Mouse (Mus musculus) right cerebral cortex, postnatal 10 days (tissue): ENCODE measurements around the gene Cers5.
"Not testable (repeated sequence)": the region's sequence is repeated elsewhere in the genome, so short reads cannot be mapped to it uniquely, and the experiment has no call there.

ENCODE experiments used
- DNase-seq, 2 experiments: peaks; one replicate each; pipeline ENCODE4 v3.0.0; 2021; ENCODE audit warnings: low spot score in 2 of 2

Cers5 gene

DNA sequence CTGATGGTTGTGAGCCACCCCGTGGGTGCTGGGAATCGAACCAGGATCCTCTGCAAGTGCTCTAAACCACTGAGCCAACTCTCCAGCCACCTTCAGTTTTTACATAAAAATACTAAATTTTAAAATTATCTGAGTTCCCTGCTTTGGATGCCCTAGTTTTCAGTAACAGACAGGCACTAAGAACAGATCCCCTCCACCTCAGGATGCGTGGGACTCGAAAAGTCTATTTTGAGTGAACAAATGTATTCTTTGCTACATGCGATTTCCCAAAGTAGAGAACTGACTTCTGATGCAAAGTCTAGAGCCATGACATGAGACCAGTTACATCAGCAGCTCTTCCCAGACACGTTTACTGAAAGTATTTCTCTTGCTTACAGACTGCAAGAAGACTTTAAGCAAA lies 17.8 kb upstream of the Cers5 start:
- peak in 1 of 2 experiments; percentile 59 for DNase-seq

DNA sequence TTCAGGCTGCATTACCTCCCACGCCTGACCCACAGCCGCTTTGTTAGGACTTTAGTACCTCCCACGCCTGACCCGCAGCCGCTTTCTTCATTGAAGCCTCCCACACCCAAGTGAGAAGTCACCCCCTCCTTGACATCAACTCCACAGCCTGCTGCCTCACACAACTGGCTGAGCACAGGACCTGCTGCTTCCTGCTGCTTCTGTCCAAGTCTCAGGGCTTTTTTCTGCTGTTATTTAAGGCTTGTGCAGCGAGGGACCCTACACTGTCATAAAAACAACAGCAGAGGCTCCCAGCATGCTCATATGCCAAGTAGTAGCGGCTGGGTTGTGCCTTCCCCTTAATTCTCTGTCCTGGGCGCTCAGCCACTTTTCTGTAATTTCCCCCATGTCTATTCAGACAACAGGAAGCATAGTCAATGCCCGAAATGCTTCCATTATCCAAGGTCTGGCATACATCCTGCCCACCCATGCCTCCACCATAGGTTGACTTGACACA lies 15.0 kb upstream of the Cers5 start:
- peak; percentile 55 to 60 for DNase-seq

DNA sequence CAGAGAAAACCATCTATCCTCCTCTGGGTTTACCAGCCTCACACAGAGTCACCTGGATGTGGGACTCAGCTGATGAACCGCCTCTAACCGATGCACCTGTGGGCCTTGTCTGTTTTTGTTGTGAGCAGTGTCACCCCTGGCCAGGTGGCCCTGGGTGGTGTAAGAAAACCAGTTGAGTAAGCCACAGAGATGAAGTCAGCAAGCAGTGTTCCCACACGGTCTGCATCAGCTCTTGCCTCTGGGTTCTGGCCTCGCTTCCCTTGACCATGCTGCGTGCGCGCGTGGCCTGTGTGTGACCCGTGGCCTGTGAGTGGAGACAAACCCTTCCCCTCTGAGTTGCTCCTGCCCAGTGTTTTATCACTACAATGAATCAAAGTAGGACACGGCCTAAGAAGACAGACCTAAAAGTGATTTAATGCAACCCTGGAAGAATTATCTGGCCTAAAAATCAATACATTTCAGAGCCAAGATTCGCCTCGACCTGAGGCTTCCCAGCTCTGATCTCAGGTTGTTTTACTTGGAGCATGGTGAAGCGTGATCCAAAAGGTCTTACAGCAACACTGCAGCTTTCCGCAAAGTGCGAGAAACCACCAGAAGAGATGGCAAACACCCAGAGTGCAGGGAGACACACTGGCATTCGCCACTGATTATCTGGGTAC lies 6.1 kb upstream of the Cers5 start:
- no peak for DNase-seq

DNA sequence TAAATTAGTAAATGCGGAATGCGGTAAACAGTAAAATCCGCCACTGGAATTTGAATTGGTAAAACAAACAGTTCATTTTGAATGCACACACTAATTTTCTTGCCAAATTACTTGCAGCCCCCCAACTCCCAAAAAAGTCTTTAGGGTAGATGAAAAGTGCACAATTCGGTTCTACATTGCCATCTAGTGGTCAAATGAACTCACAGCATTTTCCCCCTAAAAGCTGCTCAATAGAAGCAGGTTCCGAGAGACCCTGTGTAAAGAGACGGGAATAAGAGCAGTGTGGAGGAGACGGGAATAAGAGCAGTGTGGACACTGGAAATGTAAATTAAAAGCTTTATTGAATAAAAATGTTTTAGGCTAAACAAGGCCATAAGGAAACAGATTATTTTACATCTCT lies 5.5 kb upstream of the Cers5 start:
- peak in 1 of 2 experiments; percentile 50 for DNase-seq

DNA sequence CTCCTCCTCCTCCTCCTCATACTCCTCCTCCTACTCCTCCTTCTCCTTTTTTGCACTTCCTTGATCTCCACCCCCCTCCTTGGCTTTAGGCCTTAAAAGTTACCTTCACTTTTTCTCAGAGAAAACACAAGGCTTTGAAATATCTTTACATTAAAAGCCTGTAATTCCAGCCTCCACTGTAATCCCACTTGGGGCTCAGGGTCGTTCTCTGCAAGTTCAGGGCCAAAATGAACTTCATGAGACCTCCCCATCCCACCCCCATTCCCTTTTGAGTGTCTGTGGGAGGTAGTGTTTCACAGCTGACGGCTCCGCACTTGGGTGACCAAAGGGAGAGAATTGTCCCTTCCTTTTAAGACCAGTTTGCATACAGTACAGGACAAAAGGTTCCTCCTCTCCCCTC lies 240 bp upstream of the Cers5 start:
- no peak for DNase-seq

DNA sequence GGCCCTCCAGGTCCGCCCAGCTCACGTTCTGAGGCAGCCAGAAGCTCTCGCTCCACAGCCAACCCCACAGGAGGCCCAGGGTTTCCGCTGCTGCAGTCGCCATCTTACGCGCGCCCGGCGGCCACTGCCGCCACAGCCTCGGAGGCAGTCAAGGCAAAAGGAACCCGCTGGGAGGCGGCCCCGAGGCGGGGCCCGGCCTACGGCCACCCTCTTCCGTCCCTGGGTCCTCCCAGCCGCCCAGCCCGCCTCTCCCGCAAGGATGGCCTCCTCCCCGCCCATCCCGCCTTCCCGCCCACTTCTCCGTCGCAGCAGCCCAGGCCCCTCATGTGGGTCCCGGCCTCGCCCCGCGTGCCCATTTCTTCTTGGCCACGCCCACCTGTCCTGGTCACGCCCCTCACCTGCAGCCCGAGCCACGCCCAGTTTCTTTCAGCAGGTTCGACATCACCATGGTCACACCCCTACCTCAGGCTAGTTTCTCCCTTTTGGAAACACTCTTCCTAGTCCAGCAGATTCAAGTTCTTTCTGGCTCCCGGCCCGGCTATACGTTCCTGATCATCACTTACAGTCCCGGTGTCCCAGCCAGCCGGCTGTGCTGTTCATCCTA lies 306 bp downstream of the Cers5 start:
- peak; percentile 90 to 91 for DNase-seq

DNA sequence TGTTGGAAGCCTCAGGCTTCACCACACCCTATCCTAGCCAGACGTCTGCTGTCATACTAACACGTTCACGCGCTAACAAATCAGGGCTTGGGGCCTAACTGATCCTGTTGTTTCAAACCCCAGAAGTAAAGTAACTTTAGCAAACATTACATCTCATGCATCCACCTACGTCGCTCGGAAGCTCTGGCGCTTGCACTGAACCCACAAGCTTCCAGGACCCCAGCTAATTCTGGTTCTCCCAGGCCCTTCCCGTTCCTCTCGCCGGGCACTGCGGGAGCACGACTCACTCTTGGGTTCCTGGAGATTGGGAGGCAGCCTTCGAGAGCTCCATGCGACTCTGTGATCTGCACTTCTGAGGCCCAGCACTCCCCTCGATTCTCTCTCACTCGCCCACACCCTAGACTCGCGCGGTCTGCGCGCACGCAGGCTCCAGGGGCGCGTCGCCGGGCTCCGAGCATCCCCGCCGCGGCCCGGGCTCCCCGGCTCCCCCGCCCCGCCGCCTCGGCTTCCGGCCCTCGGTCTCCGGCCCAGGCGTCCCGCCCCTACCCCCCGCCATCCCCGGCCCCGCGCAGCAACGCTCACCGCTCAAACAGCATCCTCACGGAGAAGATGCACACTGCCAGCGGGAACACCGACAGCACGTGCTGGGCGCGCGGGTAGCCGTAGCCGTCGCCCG lies 946 bp downstream of the Cers5 start:
- DNase-seq = peak; percentile 47 to 48

DNA sequence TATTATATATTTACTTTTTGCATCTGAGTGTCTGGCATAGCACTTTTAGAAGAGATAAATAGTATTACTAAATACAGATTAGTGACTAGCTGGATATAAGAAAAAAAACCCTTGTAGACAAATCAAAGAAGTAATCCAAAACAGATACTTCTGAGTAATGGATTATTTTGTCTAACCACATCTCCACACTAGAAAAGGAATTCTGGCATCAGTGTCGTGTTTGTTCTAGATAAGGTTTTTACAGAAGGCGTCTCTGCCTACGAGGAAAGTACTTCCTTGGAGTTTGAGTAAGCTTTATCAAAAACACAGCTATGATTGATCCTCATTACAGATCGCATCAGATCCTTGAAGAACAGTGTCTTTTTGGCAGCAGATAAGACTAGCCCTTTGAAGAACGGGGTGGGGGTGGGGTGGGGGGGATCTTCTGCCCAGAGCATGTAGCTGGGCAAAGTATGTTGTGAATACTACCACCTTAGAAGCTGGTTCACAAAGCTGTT lies 1.6 kb downstream of the Cers5 start:
- DNase-seq = no peak

DNA sequence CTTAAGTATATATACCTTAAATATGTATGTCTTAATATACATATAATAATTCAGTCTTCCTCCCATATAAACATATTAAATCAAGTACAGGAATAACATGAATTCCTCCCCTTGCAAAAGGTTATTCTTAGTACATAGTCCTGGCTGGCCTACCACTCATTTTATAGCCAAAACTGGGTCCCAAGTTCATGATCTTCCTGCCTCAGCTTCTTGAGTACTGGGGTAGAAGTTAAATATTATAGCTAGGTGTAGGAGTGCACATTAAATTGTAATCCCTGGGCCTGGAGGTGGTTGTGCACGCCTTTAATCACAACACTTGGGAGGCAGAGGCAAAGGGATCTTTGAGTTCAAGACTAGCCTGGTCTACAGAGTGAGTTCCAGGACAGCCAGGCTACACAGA lies 3.9 kb downstream of the Cers5 start:
- no peak for DNase-seq

DNA sequence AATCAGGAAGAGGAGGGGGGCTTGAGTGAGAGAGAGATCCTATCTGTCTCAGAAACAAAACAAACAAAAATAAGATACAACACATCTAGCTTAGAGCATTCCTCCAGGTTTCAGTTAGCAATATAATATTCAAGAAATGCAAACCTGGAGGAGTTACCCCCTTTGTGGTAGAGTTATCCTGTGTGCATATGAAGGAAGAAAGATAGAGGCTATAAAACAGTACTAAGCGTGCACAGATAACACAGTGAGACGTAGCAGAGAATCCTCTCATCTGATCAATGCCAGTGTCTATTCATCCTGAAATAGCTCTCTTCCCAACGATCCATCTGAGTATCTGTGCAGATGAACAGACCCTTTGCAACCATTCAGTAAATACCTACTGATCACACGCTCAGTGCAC lies 5.2 kb downstream of the Cers5 start:
- DNase-seq = no peak

DNA sequence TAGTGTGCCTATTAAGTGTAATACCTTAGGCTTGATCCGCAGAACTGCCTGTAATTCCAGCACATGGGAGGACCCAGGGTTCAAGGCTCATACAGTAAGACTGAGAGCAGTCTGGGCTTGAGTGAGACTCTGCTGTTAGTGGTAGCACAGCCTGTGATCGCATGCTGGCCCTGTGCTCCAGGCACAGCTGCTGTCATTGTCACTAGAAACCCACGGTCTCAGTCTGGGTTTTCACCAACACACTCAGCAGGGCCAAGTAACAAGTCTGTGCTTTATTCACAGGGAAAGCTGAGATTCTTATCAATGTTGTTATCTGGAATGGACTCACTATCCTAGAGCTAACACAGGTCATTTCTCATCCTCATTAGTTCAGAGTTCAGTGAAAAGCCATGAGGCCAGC lies 18.5 kb downstream of the Cers5 start:
- no peak for DNase-seq

DNA sequence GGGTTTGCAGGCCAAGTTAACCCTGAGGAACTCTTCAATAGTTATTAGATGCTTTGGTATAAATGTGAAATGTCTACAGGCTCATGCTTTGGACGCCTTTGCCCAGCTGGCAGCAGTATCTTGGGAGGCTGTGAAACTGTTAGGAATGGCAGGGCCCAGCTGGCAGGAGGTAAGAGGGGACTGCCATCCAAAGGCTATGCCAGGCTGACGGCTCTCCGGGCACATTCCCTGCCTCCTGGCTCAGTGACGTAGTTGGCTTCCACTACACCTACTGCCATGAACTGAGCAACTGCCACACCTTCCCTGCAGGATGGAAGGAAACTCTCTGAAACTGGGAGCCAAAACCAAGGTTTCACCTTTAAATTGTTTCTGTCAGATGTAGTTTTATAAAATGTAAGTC lies 32.5 kb downstream of the Cers5 start:
- DNase-seq = no peak

DNA sequence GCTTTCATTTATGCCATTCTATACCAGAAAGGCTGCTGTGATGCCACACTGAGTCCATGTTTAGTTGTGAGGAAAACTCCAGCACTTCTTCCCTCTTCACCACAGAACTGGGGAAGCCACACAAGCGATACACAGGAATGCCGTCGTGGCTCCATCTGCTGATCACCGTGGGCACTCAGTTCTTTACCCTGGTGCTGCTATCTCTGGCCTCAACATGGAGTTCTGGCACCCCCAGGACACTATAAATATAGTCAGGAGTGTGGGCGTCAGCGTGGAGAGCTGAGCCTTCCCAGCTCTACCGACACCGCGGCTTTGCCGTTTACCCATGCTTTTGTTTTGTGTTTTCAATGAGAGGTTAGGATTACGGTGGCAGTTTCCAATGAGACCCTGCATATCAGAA lies 36.0 kb downstream of the Cers5 start:
- no peak for DNase-seq

DNA sequence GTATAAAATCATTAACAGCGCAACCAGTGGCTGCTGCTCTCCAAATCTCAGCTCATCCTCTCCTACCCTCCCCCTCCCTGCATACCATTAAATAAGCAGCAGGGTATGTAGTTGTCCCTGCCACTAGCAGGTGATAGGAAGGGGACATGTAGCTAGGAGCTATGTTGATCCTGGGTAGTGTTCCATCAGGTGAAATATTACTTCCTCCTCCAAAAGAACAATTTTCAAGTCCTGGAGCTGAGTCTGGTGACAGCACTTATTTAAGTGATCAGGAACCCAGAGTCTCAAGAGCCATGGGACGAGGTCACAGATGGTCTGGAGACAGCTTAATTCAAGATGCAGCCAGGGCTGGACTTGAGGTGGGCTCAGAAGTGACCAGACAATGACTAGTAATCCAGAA lies 37.1 kb downstream of the Cers5 start:
- DNase-seq = peak; percentile 100

DNA sequence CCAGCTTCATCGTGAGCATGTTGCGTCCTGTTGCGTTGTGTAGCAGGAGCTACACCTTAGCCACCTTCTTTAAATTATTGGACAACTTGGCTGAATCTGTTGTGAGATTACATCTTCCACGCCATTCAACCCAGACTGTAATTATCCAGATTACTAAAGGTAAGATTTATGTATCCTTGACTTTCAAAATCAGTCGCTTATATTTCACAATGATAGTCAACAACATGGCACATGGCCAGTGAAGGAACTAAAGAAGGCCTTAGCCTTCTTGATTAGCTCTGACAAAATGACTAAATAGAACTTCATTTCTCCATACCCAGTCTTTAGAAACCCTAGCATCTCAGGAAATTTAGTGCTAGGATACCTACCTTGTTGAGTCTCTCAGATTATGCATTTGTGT lies 39.5 kb downstream of the Cers5 start:
- no peak for DNase-seq

DNA sequence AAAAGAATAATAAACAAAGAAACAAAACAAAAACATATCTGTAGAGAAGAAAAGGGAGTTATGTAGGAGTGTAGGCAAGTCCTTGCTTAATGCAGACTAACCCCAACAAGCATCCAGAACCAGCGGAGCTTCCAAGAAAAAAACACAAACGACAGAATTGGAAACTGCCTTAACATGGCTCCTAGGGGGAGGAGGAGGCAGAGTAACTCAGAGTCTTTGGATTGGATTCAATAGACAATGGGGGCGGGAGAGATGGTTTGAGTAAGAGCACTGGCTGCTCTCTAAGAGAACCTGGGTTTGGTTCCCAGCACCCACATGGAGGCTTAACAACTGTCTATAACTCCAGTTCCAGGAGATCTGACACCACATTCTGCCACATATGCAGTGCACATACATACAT lies 41.0 kb downstream of the Cers5 start:
- no peak for DNase-seq

DNA sequence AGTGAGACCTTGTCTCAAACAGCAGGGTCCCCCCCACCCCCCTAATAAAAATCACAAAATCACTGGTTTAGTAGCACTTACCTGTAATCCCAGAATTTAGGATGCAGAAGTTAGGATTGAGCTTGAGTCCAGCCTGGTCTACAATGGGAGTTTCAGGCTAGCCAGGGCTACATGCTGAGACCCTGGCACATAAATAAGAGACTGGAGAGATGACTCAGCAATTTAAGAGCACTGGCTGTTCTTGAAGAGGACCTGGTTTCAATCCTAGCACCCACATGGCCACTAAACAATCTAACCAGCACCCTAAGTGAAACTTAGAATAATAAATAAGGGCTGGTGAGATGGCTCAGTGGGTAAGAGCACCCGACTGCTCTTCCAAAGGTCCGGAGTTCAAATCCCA lies 41.5 kb downstream of the Cers5 start:
- DNase-seq = no peak

DNA sequence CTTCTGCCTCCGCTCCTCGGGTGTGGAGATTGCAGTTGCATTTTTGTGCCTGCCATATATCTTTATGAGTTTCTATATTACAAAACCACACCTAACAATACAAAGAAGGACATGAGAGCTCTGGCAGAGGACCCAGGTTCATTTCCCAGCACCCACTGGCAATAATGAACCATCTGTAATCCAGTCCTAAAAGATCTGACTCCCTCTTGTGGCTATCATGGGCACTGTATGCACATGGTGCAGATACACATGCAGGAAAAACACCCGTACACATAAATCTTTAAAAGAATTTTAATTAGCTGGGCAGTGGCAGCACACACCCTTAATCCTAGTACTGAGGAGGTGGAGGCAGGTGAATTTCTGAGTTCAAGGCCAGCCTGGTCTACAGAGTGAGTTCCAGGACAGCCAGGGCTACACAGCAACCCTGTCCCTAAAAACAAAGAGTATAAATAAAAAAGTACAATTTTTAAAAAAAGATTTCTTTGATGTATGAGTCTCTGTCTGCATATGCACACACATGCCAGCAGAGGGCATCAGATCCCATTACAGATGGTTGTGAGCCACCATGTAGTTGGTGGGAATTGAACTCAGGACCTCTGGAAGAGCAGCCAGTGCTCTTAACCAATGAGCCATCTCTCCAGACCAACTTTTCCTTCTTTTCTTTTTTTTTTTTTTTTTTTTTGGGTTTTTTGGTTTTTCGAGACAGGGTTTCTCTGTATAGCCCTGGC lies 43.5 kb downstream of the Cers5 start:
- DNase-seq = no peak

DNA sequence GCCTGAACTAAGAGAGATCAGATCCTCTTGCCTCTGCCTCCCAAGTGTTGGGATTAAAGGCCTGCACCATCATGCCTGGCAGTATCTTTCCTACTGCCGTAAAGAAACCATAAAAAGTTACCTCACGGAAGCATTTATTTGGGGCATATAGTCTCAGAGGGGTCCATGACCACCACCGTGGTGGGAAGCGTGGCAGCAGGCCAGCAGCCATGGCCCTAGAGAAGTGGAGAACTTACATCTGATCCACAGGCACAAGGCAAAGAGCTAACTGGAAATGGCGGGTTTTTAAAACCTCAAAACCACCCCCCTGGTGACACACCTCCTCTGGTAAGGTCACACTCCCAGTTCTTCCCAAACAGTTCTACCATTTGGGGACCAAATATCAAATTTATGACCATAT lies 44.5 kb downstream of the Cers5 start:
- no peak for DNase-seq

DNA sequence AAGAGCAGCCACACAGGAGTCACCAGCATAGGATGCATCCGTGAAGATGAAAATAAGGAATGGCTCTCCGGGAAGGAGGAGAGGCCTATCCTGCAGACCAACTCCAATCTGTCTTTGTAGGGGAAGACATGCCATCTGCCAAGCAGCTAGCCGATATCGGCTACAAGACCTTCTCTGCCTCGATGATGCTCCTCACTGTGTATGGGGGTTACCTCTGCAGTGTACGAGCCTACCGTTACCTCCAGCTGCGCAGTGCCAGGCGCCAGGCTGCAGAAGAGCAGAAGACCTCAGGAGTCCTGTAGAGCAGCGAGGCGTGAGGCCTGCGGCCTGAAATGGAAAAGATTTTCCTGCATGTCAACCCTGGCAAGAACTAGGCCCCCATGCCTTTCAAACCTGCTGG lies 45.2 kb downstream of the Cers5 start:
- no peak for DNase-seq

DNA sequence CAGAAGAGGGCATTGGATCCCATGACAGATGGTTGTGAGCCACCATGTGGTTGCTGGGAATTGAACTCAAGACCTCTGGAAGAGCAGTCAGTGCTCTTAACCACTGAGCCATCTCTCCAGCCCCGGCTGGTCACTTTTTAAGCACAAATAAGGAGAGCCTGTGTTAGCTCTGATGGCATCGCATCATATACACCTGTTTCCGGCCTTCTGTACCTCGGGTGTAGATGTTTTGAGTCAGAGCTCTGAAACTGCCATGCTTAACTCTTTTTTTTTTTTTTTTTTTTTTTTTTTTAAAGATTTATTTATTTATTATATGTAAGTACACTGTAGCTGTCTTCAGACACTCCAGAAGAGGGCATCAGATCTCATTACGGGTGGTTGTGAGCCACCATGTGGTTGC lies 45.6 kb downstream of the Cers5 start:
- DNase-seq = not testable (repeated sequence)

DNA sequence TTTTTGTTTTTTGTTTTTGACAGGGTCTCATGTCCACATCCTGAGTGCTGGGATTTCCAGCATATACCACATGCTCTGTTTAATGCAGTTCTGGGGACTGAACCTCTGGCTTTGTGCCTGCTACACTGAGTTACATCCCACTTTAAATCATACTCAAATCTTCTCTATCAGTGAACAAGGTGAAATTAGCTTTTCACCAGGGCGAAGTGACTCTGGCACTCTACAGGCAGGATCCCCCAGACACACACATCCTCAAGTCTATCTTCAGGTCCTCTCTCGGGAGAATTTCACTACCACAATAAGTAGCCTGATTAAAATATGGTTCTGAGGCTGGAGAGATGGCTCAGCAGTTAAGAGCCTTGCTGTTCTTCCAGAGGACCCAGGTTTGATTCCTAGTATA lies 46.1 kb downstream of the Cers5 start:
- DNase-seq = no peak
